Mouse (Mus musculus) thymus, postnatal 36 days (tissue): ENCODE data around the gene Actg2.

Experiments used
- DNase-seq, 2 experiments: peaks; one replicate each; pipeline ENCODE4 v3.0.0; 2022; ENCODE audit warnings: mixed read lengths in 2 of 2

The Actg2 gene

DNA sequence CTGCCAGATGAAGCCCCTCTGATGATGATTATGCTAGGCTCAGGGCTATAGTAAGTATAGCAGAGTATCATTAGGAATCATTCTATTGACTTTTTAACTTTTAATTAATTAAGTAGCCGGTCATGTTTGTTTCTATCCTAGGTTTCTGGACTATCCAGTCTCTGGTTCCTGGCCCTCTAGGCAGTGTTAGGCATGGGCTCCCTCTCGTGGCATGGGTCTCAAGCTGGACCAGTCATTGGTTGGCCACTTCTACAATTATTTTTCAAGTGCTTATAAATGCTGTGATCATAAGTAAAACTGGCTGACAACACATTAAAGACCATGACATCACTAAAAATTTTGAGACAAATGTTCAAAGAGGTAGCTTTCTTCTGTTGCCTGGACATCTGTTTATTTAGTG is 25.9 kb downstream of the Actg2 start:
- no peak for DNase-seq

DNA sequence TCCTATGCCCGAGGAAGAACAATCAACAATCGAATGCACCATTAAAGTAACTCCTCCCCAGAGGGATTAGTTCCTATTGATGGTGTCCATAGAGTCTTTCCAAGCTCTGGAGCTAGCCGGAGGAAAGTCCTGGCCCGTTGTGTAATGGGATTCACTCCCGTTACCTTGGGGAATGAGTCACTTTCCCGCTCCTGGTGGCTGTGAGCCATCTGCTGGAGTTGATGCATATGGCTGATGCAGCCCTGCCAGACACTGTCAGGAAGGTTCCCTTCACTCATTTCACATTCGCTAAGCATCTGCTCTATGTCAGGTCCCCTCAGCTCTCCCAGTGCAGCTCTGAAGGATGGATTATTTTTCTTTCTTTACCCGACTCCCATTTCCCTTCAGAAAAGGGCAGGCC is 26.6 kb downstream of the Actg2 start:
- no peak for DNase-seq

DNA sequence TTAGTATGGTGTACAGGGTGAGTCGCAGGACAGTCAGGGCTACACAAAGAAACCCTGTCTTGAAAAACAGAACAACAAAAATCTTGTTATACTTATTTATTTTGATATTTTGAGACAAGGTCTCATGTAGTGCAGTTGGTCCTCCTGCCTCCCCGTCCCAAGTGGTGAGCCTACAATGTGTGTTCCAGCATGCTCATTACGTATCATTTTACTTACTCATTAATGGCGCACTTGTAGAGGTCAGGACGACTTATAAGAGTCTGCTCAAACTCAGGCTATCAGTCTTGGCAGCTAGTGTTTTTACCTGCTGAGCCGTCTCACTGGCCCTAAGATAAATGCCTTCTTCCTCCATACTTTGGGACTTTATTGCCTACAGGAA is 28.9 kb downstream of the Actg2 start:
- DNase-seq = no peak

DNA sequence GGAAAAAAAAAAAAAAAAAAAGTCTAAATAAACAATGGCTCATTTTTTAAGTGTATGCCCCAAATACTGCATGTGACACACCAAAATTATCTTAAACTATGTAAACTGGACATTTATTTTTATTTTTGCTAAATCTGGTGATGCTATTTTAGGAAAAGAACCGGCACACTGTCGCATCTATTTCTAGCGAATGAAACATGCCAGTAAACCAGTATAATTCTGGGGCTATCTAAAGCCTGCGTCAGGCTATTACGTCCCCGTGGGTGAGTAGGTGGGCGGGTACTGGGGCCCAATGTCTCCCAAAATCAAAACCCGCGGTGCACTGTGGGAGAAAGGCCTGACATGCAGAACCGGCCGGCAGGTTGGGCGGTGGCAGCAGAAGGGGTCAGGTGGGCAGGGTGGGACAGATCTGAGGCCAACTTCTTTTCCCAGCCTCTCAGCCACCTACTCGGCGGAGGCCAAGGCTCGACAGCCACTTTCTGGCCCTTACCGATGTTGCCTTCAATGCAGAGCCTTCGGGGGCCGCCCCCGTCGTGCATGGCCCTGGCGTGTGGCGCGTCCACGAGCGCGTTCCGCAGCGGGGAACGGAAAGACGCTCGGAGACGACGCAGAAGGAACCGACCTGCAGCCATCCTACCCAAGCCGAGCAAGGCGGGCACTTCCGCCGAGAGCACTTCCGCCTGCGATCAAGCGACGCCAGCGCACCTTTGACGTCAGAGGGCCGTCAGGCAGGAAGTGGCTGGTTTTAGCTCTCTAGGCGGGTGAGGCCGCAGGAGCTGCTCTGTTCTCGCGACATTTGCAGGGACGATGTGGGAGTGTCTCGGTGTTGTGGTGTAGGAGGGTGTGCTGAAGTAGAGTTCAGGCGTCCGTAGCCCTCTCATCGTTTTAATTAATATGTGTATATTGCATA is 29.6 kb downstream of the Actg2 start, which contains the start of gene Dguok:
Gene Dguok, minus strand, starts transcription at position 712 of the 910 bp plus-strand sequence.
- DNase-seq = peak; percentile 95 to 99

DNA sequence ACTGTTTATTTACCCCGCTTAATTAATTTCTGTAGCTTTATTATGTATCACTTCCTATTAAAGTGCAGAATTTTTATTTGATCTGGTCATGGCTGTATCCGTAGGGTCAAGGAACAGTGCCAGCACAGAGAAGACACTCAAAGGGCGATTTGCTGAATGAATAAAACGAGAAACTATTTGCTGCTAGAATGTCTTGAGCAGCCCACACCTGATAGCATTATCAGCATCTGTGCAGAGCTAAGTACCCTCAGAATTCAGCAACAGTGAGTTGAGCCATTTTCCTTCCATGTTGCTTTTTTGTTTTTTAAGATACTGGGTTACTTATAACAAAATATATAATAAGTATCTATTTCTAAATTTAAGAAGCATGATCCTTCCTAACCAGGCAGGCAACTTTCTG is 30.5 kb downstream of the Actg2 start:
- DNase-seq = no peak

DNA sequence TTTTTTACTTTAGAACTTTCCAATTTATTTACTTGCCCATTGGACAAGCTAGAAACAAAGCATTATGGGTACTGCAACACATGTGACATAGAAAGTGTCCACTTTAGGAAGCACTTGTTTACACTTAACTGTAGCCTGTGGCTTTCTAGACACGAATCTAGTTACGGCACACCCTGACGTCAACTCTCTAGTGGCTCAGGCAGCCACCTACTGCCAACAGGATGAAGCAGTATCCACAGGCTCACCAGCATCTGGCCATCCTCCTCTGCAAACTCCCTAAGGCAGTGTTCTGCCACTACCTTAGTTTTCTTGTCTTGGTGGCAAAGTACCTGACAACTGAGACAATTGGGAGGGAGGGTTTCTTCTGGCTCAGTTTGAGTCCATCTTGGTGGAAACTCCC is 32.7 kb downstream of the Actg2 start:
- no peak for DNase-seq

DNA sequence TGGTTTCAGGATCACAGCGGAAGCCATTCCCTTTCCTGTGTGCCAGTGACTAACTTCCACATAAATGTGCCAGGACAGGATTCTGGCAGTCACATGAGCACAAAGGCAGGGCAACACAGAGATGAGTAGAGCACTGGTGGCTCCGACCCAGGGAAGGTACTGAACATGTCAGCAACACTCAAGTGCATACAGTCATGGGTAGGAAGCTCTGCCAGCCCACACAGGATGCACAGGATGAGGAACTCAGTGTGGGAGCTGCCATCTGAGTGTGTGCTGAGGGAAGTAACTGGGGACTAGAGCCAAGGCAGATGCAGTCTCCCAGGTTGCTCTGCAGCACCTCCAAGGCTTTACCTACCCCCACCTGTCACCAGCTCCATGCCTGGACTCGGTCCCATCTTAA is 33.4 kb downstream of the Actg2 start:
- DNase-seq = peak in 1 of 2 experiments; percentile 19

DNA sequence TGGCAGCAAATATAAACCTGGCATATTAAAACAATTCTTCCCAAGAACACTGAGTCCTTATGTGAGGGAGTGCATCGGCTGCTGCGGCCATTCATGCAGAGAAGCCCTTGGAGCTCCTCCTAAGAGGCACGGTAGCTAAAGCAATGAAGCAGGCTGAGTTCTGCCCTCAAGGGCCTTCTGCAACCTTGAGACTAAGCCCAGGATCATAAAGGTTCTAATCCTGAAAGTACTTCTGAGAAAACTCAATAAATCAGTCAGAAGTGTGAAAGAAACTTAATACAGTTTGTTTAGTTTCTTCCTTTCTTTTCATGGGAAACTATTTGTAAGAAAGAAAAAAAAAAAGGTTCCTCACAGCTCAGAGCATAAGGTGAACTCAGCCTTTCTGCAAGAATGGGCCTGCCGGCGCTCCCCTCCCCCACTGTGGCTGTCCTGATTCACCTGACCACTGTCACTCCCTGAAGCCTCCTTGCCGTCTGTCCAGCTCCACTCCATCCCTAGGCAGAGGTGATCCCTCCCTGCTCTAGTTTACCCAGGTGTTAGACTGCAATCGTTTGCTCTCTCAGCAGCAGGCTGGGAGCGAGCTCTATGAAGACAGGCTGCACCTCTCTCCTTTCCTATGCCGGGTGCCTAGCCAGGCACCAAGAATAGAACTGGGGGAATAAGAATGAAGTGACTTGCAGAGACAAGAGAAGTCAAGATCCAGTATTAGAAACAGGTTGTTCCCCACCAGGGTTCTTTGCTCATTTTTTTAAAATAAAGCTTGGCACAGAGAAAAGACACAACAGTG is 34.3 kb downstream of the Actg2 start:
- no peak for DNase-seq

DNA sequence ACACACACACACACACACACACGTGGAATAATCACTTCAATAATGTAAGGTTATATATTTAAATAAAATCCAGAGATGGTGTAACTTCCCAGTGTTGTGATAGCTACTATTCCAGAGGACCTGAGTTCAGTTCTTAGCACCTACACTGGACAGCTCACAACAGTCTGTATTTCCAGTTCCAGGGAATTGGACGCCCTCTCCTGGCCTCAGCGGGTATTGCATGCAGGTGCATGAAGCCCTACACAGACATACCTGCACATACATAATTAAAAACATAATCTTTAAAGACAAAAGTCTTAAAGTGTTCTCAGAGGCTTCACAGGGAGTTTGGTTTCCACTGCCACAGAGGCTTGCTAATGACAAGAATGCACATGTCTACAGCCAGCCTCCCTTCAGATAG is 35.6 kb downstream of the Actg2 start:
- no peak for DNase-seq

DNA sequence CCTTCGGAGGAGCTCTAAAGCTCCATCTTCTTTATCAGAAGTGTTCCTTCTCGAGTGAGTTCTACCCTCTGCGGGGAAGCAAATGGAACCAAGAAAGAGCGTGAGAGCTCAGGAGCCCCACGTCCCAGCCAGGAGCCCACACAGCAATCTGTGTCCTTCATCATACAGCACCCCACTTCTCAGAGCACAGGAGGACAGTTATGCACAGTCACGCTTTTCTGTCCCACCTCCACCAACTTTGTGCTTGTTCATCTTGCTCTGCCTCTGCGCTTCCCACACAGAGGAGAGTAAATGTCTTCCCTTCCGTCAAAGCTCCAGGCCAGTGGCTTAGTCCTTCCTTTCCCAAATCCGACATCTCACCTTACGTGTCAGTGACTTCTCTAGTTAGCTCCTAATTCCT is 37.0 kb downstream of the Actg2 start:
- DNase-seq = no peak

DNA sequence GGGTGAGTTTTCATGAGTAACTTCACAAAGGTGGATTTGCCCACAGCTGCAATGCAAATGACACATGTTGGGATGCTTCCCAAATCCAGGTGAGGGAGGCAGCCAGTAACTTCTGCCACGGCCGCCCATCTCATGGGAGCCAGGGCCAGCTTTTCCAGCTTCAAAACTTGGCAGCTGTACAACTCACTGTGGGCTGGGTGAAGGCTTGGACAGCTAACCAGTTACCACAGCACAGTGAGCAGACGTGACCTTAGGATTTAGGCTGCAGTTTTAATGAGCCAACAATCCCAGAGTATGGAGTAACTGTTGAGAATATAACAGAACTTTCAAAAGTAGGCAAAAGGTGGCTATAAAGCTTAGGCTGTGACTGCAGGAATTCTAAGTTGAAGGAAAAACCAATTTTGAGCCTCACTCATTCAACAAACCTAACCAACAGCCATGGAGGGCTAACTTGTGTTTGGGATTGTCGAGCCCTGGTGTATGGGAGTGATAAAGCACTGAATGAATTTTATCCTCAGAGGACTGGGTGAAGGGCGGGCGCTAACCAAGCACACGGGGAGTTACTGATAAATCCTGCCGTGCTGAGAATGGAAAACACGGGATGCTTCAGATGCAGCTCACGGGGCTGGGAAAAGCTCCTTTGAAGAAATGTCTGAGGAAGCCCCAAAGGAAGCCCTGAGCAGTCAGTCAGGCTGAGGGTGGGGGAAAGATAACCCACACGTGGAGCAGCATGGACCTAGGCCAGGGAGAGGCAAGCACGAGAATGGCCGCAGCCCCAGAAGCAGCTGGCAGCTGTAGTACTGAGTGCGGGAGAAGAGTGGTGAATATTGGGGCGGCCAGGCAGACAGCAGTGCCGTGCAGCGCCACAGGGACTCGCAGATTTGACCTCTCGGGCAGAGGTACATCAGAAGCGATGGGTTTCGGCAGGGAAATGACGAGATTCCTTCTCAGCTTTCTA is 39.0 kb downstream of the Actg2 start:
- DNase-seq = no peak

DNA sequence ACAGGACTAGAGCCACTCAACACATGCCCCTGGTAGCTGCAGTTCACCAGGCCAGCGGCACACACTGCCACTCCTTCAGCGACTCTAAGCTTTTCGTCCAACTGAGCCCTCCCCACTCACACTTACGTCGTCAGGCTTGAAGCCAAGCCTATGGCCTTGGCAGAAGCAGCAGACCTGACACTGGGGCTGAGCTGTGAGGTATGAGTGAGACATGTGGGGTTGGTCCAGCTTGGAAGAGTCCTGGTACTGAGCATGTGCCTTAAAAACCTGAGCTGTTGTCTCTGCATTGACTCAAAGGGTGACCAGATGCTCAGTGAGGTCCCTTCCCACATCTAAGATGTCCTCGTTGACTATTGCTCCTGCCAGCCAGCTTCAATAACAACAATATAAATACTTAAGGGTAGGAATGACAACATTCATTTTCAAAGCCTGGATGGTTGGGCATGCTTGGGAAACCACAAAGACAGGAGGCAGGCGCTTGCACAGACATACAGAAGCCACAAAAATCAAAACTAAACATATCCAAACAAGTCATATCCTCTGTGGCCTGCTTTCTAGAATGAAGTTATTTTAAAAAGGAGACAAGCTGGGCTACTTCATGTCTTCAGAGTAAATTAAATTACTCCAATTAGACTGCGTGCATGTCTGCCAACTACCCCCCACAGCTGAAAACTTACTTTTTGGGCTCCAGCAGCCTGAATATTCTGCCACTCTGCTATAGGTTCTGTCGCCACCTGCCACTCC is 39.9 kb downstream of the Actg2 start:
- no peak for DNase-seq

DNA sequence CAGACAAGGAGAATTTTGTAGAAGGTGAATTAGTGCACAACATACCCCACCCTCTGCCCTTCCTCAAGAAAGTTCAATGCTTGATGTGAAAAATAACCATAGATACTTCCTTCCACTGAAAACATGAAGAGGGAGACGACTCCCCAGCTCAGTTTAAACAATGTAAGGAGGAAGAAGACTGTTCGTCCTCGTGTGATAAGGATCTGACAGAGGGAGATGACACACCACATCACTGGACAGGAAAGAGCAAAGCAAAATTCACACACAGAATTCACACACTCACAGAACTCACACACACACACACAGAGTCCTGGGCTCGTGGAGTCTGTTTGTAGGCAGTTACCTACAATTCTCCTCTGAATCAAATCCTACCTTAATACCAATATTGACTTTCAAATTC is 45.4 kb downstream of the Actg2 start:
- DNase-seq = no peak

DNA sequence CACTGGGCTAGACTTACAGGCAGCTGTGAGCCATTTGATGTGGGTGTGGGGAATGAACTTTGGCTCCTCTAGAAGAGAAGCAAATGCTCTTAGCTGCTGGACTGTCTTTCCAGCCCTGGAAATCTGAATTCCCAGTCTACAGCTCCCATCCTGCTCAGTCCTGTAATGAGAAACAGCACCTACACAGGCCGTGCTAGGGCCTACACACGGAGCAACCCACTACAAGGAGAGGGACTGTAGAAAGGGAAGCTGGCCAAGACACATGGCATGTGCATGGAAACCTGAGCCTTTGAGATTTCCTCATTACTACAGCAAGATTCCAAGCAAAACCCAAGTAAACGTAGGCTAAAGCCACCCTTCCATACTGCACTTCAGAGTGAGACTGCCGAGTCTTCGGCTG is 47.9 kb downstream of the Actg2 start:
- DNase-seq = no peak

DNA sequence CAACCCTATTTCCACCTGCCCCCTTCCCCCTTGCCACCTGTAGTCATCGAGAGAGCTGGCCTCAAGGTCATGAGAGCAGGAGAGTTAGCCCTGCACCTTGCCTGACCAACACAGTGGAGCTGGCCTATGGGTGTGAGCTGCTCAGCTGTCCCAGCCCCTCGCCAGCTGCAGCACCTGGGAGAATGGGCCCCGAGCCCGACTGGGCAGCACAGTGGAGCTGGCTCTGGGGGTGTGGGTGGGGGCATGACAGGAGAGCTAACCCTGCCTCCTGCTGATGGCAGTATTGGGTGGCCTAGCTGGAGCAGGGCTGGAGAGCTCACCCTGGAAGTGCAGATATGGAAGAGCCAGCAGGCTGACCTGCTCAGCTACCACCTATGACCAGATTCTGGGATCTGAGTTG is 48.8 kb downstream of the Actg2 start:
- DNase-seq = no peak

DNA sequence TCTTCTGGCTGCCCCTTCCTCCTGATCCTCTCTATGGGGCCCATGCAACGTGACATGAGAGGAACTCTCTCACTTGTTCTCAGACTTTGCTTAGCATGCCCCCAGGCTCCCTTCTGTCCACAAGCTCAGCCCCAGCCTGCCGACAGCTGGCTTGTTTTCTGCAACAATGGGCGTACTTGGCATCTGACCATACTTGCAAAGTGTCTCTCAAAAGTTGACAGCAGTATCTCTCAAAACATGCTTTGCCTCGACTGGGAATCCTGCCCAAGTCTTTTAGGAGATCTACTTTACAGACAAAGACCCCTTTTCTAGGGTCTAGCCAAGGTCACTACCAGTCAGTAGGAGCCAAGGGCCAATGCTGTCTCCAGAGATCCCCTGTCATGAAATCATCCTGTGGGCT is 50.2 kb downstream of the Actg2 start:
- no peak for DNase-seq

DNA sequence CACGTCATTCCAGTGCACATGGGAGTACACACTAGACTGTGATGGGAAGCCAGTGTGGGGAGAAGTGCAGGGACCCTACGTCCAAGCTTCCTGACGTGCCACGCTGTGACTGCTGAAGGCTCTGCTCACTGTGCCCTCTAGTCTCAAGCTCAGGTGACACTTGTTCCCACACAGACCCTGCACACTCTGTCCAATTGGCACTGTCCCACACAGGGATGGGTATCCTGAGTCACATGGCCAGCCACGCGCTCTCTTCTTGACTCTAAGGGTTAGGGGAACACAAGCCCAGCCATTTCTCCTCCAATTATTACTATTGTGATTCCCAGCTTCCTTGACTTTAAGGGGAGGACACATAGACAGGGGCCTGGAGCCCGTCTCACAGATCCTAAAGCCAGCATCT is 52.3 kb downstream of the Actg2 start:
- DNase-seq = no peak

DNA sequence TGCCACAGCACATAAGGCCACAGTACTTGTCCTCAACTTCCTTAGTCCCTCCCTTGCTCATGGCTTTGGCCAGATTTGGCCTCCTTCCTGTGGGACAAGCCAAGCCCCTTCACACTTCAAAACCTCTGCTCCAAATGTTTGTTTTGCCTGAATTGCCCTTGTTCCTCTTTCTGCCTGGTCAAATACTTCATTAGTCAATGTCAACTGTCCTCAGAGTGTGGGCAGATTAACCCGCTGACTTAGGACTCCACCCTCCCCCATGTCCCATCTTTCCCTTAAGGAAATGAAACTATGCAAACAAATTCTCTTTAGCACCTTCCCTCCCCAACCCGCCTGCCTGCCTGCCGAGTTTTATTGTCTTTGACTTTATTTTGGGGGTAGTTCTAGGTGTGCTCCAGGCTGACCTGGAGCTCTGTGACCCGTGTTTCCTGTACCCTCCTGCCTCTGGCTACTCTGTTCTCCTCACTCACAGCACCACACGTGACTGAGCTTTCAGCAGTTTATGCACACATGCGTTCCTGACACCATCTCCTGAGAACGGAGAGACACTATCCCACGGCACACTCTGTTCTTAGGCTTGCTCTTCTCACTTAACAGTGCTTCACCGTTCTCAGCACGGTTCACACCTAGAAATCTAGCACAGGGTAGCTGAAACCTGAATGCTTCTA is 53.5 kb downstream of the Actg2 start:
- no peak for DNase-seq

DNA sequence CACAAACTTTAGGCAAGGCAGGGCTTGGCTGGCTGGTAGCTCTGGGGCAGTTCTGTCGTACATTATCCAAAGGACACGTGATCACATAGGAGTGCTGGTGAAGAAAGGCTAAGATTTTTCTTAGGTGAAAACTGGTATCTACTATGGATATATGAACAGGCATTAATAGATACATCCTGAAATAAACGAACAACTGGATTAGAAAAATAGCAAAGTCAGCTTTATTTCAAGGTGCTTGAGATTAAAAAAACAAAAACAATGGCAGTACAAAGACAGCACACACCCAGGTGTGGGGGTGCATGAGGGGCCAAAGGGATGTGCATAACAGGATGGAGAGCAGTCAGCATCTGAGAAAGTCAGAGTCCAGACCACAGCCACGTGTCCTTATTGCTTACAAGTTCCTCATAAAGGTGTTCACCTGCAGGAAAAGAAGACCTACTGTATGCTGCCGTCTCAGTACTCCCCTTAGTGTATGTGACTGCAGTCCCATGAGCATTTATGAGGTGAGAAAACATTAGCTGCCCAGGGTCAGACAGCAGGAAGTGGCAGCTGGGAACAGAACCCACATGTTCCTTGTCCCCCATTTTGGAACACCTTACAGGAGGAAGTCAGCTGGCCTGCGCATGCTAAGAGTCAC is 55.9 kb downstream of the Actg2 start:
- no peak for DNase-seq

DNA sequence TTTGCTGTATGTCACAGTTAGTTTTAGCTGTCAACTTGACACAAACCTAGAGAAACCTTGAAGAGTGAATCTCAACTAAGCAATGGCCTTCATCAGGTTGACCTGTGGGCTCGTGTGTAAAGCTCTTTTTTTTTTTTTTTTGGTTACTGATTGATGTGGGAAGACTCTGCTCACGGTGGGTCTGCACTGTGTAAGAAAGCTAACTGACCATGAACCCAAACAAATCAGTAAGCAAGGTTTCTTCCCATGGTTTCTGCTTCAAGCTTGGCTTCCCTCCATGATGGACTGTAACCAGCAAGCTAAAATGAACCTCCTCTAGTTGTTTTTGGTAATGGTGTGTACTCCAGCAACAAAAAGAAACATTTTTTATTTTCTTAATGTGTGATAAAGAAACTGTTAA is 56.9 kb downstream of the Actg2 start:
- DNase-seq = no peak

DNA sequence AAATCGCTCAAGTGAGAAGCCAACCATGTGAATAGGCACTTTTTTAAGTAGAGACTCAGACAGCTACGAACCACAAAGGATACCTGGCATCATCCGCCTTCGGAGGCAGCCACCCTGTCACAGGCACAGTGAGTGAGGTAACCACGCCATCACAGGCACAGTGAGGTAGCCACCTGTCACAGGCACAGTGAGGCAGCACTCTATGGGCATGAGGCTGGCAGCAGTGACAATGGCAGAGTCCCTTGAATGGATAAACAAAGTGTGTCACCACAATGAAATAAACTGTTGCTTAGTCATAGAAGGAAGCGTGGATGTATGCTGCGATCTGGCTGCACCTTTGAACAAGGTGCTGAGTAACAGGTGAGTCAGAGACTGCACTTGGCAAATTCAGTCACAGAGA is 57.4 kb downstream of the Actg2 start:
- no peak for DNase-seq
